Mouse (Mus musculus) forebrain, embryonic 11.5 days (tissue): ENCODE data around the gene Qpctl. TPM values are rescaled to one million over a fixed set of nuclear protein-coding genes. Genes with fewer than 3 reads are reported as not detected.

Experiments used
- ATAC-seq: fragments of 200-750 bp; cut with Nextera tagmentation; replicated peaks from 2 replicates; pipeline ENCODE4 v1.8.0; 2017; ENCODE audit warnings: moderate TSS enrichment; ENCODE audit not compliant: low FRiP score
- DNase-seq: peaks from one replicate; pipeline ENCODE4 v3.0.0-alpha.2; 2017; ENCODE audit warnings: low spot score
- H3K27ac ChIP-seq: fragments of 300-500 bp; sonication (generic); 2 replicates; pipeline ENCODE4 v1.5.1; 2014; ENCODE audit warnings: low read depth, low read length
- H3K27me3 ChIP-seq: fragments of 300-500 bp; sonication (generic); 2 replicates; pipeline ENCODE4 v1.6.1; 2014; ENCODE audit warnings: mild to moderate bottlenecking, low read length, mixed read lengths; ENCODE audit not compliant: control insufficient read depth, insufficient read depth
- H3K36me3 ChIP-seq: fragments of 300-500 bp; sonication (generic); 2 replicates; pipeline ENCODE4 v1.6.1; 2014; ENCODE audit warnings: mild to moderate bottlenecking, low read length, moderate library complexity, mixed read lengths; ENCODE audit not compliant: control insufficient read depth, insufficient read depth
- H3K4me1 ChIP-seq: fragments of 300-500 bp; sonication (generic); replicated peaks from 2 replicates; pipeline ENCODE4 v1.6.1; 2014; ENCODE audit warnings: low read length, mixed read lengths; ENCODE audit not compliant: control insufficient read depth, insufficient read depth
- H3K4me2 ChIP-seq: fragments of 300-500 bp; sonication (generic); 2 replicates; pipeline ENCODE4 v1.6.1; 2014; ENCODE audit warnings: low read depth, mild to moderate bottlenecking, low read length, moderate library complexity, mixed read lengths; ENCODE audit not compliant: severe bottlenecking
- H3K4me3 ChIP-seq: fragments of 300-500 bp; sonication (generic); 2 replicates; pipeline ENCODE4 v1.5.1; 2014; ENCODE audit warnings: low read depth, low read length
- H3K9ac ChIP-seq: fragments of 300-500 bp; sonication (generic); 2 replicates; pipeline ENCODE4 v1.6.1; 2014; ENCODE audit warnings: low read length
- H3K9me3 ChIP-seq: fragments of 300-500 bp; sonication (generic); 2 replicates; pipeline ENCODE4 v1.6.1; 2016; ENCODE audit warnings: low read length, mixed read lengths; ENCODE audit not compliant: control insufficient read depth
- WGBS: fragments of 180-500 bp; shearing (Covaris S2); extraction: QIAGEN DNeasy Blood & Tissue Kit; methylation state at CpG from one replicate; pipeline ENCODE4 v1.1.7; 2014; 5-methylcytosine and 5-hydroxymethylcytosine counted together
- polyA plus RNA-seq: library from polyadenylated mRNA; unstranded; fragments of >200 nt; fragmentation: Nextera tagmentation; extraction: Ambion mirVana; gene quantifications from 2 replicates; pipeline ENCODE4 v1.2.1, GENCODE M21; 2014

The Qpctl gene
- polyA plus RNA-seq: 13.8 and 13.9 TPM in 2 replicates

DNA sequence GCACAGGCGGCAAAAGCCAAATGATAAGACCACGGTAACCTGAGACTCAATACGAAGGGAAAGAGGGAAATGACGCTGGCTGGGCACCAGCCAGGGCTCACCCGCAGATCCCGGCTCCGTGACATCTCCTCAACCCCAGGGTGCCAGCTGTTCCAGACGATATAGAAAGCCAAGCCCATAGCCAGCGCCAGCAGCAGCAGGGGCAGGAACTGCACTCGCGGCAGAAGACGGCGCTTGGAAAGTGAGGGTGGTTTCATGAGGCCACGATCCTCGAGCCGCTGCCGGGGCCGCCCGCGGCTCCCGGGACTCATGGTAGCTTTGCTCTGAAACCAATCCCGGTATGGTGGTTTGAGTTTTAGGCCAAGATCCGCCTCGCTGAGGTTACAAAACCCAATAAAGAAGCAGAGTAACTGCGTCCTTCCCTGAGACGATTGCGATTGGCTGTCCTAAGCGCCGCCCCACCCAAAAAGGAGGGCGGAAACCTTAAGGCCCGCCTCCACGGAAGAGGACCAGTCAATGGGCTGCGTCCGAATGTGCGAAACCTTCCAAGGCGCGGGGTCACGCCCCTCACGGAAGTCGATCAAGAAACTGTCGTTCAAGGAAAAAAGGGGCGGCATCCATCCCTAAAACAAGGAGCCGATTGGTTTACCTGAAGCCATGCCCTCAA lies at the start of gene Qpctl:
Gene Qpctl (minus strand): TSS at position 417 of the 667 bp plus-strand sequence.
- Histone ChIP-seq H3K4me1 (peaks cover 15% of the 10 kb centered on the region), H3K27me3 (no peaks in the 10 kb centered on the region), H3K4me2 (peak within 1 kb of the TSS; percentile 92), H3K27ac (peak within 1 kb of the TSS; percentile 76; the same call in 1 of the 2 replicates), H3K9ac (peak within 1 kb of the TSS; percentile 66), H3K36me3 (no peaks in the 10 kb centered on the region; the same call in 1 of the 2 replicates), H3K9me3 (no peaks in the 10 kb centered on the region), H3K4me3 (peak within 1 kb of the TSS; percentile 52)
- peak; percentile 98 for ATAC-seq
- DNase-seq: peak; percentile 97
- WGBS: under 1% methylated on average over 43 of the region's 43 CpGs

- WGBS: 25% methylated on average over 2 of the region's 2 CpGs
- Histone ChIP-seq H3K9ac (no peak overlapping the region), H3K27me3 (no peaks in the 10 kb centered on the region), H3K9me3 (peaks cover 3% of the 10 kb centered on the region; the same call in 1 of the 2 replicates), H3K4me1 (no peaks in the 10 kb centered on the region), H3K4me2 (no peak overlapping the region), H3K36me3 (peaks cover 9% of the 10 kb centered on the region; the same call in 1 of the 2 replicates), H3K4me3 (no peak overlapping the region), H3K27ac (no peak overlapping the region)
- DNase-seq (no peak), ATAC-seq (no peak)
Measured at GRCm38 (mm10) chr7:19197985-19198384, 48.9 kb upstream of the Qpctl start.

DNA sequence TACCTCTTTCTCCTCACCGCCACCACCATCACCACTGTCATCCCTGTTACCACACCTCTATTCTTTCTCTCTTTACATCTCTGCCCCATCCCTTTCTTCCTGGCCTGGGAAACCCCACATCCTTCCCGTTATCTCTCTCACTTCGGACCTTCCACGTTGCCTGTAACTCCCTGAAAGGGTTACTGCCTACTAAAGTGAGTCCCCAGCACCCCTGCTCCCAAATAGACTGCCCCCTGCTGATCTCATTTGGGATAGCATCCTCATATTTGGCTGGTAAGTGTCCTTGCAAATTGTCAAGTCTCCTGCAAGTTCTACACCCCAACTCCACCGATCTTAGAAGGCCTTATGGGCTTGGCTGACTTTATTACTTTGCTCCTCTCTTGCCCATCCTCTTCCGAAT lies 47.6 kb upstream of the Qpctl start:
- ATAC-seq (no peak), DNase-seq (peak; percentile 67)
- Histone ChIP-seq H3K36me3 (peaks cover 9% of the 10 kb centered on the region; the same call in 1 of the 2 replicates), H3K9me3 (peaks cover 3% of the 10 kb centered on the region; the same call in 1 of the 2 replicates), H3K4me3 (no peak overlapping the region), H3K4me2 (no peak overlapping the region), H3K27me3 (no peaks in the 10 kb centered on the region), H3K4me1 (no peaks in the 10 kb centered on the region), H3K27ac (no peak overlapping the region), H3K9ac (no peak overlapping the region)
- WGBS: 72% methylated on average over 6 of the region's 6 CpGs

GRCm38 (mm10) chr7:19194676-19195075 lies 45.6 kb upstream of the Qpctl start:
- DNase-seq (no peak), ATAC-seq (no peak)
- no peak overlapping the region for H3K4me3 ChIP-seq
- 100% methylated on average over 4 of the region's 4 CpGs for WGBS
- no peak overlapping the region for H3K4me2 ChIP-seq
- no peaks in the 10 kb centered on the region for H3K4me1 ChIP-seq
- H3K9me3 ChIP-seq: peaks cover 3% of the 10 kb centered on the region; the same call in 1 of the 2 replicates
- H3K9ac ChIP-seq: no peak overlapping the region
- no peak overlapping the region for H3K27ac ChIP-seq
- H3K36me3 ChIP-seq: peaks cover 9% of the 10 kb centered on the region; the same call in 1 of the 2 replicates
- no peaks in the 10 kb centered on the region for H3K27me3 ChIP-seq

DNA sequence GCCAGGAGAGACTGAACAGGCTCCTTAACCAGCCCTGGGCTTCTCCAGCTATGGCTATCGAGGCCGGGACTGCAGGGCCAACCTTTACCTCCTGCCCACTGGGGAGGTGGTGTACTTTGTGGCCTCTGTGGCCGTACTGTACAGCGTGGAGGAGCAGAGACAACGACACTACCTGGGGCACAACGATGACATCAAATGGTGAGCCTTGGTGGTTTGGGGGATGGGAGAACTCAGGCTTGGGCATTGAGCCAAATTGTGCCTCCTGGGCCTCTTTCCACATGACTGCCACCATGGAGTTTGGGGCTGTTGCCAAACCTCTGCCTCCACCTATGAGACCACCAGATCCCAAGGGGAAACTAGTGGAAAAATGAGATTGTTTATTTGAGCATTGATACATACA lies 35.7 kb upstream of the Qpctl start:
- H3K4me1 ChIP-seq: peaks cover 5% of the 10 kb centered on the region
- no peak overlapping the region for H3K4me3 ChIP-seq
- H3K9ac ChIP-seq: no peak overlapping the region
- H3K36me3 ChIP-seq: no peaks in the 10 kb centered on the region
- no peak overlapping the region for H3K4me2 ChIP-seq
- H3K27ac ChIP-seq: peak overlapping the region; percentile 55
- H3K9me3 ChIP-seq: no peaks in the 10 kb centered on the region
- H3K27me3 ChIP-seq: peaks cover 8% of the 10 kb centered on the region
- DNase-seq (peak; percentile 73), ATAC-seq (peak; percentile 23; the same call in 1 of the 2 replicates)
- 85% methylated on average over 6 of the region's 6 CpGs for WGBS

DNA sequence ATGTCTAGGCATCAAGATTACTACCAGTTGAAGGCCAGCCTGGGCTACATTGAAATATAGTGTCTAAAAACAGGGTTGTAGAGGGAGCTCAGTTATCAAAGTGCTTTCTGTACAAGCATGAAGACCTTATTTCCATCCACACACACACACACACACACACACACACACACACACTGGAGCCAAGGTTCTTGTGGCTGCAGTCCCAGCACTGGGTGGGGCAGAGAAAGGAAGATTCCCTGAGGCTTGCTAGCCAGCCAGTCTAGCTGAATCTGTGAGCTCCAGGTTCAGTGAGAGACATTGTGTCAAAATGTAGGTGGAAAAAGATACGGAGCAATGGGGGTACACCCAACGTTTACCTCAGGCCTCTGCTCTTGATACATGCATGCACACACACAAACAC lies 35.2 kb upstream of the Qpctl start:
- DNase-seq (no peak), ATAC-seq (no peak)
- 69% methylated on average over 2 of the region's 2 CpGs for WGBS
- Histone ChIP-seq H3K4me1 (peaks cover 9% of the 10 kb centered on the region), H3K27ac (peak overlapping the region; percentile 55), H3K4me3 (no peak overlapping the region), H3K9ac (no peak overlapping the region), H3K27me3 (peaks cover 13% of the 10 kb centered on the region), H3K9me3 (no peaks in the 10 kb centered on the region), H3K4me2 (no peak overlapping the region), H3K36me3 (no peaks in the 10 kb centered on the region)

GRCm38 (mm10) chr7:19180862-19181429 lies 31.9 kb upstream of the Qpctl start:
- H3K27ac ChIP-seq: no peak overlapping the region
- H3K4me1 ChIP-seq: peaks cover 10% of the 10 kb centered on the region
- ATAC-seq (no peak), DNase-seq (peak; percentile 82)
- H3K36me3 ChIP-seq: no peaks in the 10 kb centered on the region
- WGBS: 2% methylated on average over 25 of the region's 27 CpGs
- no peaks in the 10 kb centered on the region for H3K9me3 ChIP-seq
- peaks cover 41% of the 10 kb centered on the region for H3K27me3 ChIP-seq
- peak overlapping the region; percentile 59 for H3K9ac ChIP-seq
- peak overlapping the region; percentile 74 for H3K4me2 ChIP-seq
- peak overlapping the region; percentile 48 for H3K4me3 ChIP-seq

- Histone ChIP-seq H3K27ac (no peak overlapping the region), H3K4me2 (no peak overlapping the region; the same call in 1 of the 2 replicates), H3K27me3 (peaks cover 48% of the 10 kb centered on the region), H3K9ac (no peak overlapping the region), H3K9me3 (no peaks in the 10 kb centered on the region), H3K4me1 (peaks cover 8% of the 10 kb centered on the region), H3K36me3 (no peaks in the 10 kb centered on the region), H3K4me3 (no peak overlapping the region)
- ATAC-seq (no peak), DNase-seq (no peak)
- 35% methylated on average over 6 of the region's 6 CpGs for WGBS
Measured at GRCm38 (mm10) chr7:19179936-19180335, 30.8 kb upstream of the Qpctl start.
